ENCODE assay signal across 13 mouse cellular contexts in genomic region chr9:57425116-57425515, GRCm38 (mm10). TPM values are rescaled to one million over a fixed set of nuclear protein-coding genes. Genes with fewer than 3 reads are reported as not detected.
DNase-seq lines count a peak whose midpoint lies in the region; ATAC-seq lines count a peak whose summit lies in the region.
"Had no signal": no experiment of that assay in that cellular context is flagged by ENCODE, and none has a peak within 500 bp of the region (broad histone marks: within the 10 kb centered on the region; RNA-seq: fewer than 3 reads in every experiment).

No protein-coding gene starts in this region.

- H3K4me3 ChIP-seq in heart, embryonic 12.5 days, result no peak overlapping the region
- peak overlapping the region; percentile 89 for H3K4me3 ChIP-seq in megakaryocyte, embryonic 14.5 days (replicated peaks)
- no peak overlapping the region for H3K4me3 ChIP-seq in macrophage (ENCODE audit: inconsistent target)
- H3K4me3 ChIP-seq: embryonic facial prominence, embryonic 12.5 days; layer of hippocampus, adult 2 months; midbrain, embryonic 12.5 days; neural tube, embryonic 13.5 days had no signal

- no peak overlapping the region for H3K9ac ChIP-seq in heart, embryonic 12.5 days
- H3K9ac ChIP-seq: embryonic facial prominence, embryonic 12.5 days; midbrain, embryonic 12.5 days; neural tube, embryonic 13.5 days had no signal

- no peaks in the 10 kb centered on the region for H3K79me2 ChIP-seq in macrophage (ENCODE audit: inconsistent target)

- WGBS in heart, embryonic 12.5 days, result 57% methylated on average over 3 of the region's 3 CpGs
- WGBS in macrophage (ENCODE audit: missing documents), result 54% methylated on average over 3 of the region's 3 CpGs

- H3K9me3 ChIP-seq in heart, embryonic 12.5 days (replicated peaks), result no peaks in the 10 kb centered on the region
- H3K9me3 ChIP-seq in megakaryocyte, embryonic 14.5 days, result no peaks in the 10 kb centered on the region
- H3K9me3 ChIP-seq: embryonic facial prominence, embryonic 12.5 days; midbrain, embryonic 12.5 days; neural tube, embryonic 13.5 days had no signal

- H3K4me1 ChIP-seq in heart, embryonic 12.5 days (replicated peaks), result peaks cover 58% of the 10 kb centered on the region
- peaks cover 97% of the 10 kb centered on the region for H3K4me1 ChIP-seq in megakaryocyte, embryonic 14.5 days

- H3K36me3 ChIP-seq in heart, embryonic 12.5 days, result no peaks in the 10 kb centered on the region; the same call in 1 of the 2 replicates
- H3K36me3 ChIP-seq in megakaryocyte, embryonic 14.5 days (replicated peaks; ENCODE audit: low read length), result peaks cover 57% of the 10 kb centered on the region
- no peaks in the 10 kb centered on the region for H3K36me3 ChIP-seq in macrophage (ENCODE audit: inconsistent target)
- H3K36me3 ChIP-seq: embryonic facial prominence, embryonic 12.5 days; neural tube, embryonic 13.5 days had no signal

- H3K27ac ChIP-seq in heart, embryonic 12.5 days (ENCODE audit: poor library complexity, severe bottlenecking), result peak overlapping the region; percentile 59
- H3K27ac ChIP-seq in macrophage, result peak overlapping the region; percentile 83
- H3K27ac ChIP-seq: embryonic facial prominence, embryonic 12.5 days; layer of hippocampus, adult 2 months; midbrain, embryonic 12.5 days; neural tube, embryonic 13.5 days had no signal

- H3K4me2 ChIP-seq in heart, embryonic 12.5 days, result no peak overlapping the region
- H3K4me2 ChIP-seq: embryonic facial prominence, embryonic 12.5 days; midbrain, embryonic 12.5 days; neural tube, embryonic 13.5 days had no signal

- no peaks in the 10 kb centered on the region for H3K27me3 ChIP-seq in heart, embryonic 12.5 days (replicated peaks)
- H3K27me3 ChIP-seq in megakaryocyte, embryonic 14.5 days (replicated peaks), result no peaks in the 10 kb centered on the region
- H3K27me3 ChIP-seq: embryonic facial prominence, embryonic 12.5 days; midbrain, embryonic 12.5 days; neural tube, embryonic 13.5 days had no signal

- ATAC-seq in heart, embryonic 12.5 days (ENCODE audit: insufficient number of reproducible peaks, low FRiP score), result peak; percentile 37; the same call in 1 of the 2 replicates
- no peak for ATAC-seq in megakaryocyte, adult 5-6 weeks (ENCODE audit: poor library complexity, severe bottlenecking)

- no peak for DNase-seq in heart, adult 9 months (ENCODE audit: low spot score in 2 of 2)
- peak; percentile 49 for DNase-seq in kidney, adult 9 months
- DNase-seq in frontal cortex, postnatal 25 days (ENCODE audit: low spot score in 2 of 2), result no peak
- DNase-seq in testis, postnatal 10 days (ENCODE audit: low spot score), result no peak
- DNase-seq: cerebellum, adult 18-20 months had no signal

RNA-seq across cellular contexts. Expression of gene Ppcdc, which starts 14.8 kb away (rescaled TPM):
- polyA plus RNA-seq in heart, embryonic 12.5 days (2016; fragmentation: Nextera tagmentation; extraction: Ambion mirVana), result 19.4 and 20.2 TPM in 2 replicates
- 20.9 and 74.6 TPM in 2 replicates for polyA plus RNA-seq in megakaryocyte, embryonic 14.5 days (2012; ENCODE audit: insufficient read depth, low replicate concordance)
- 15.6 and 19.2 TPM in 2 replicates for total RNA-seq in megakaryocyte, adult 5-6 weeks (2015)
- total RNA-seq in megakaryocyte, adult 5-6 weeks (2017), result 14.5 and 19.2 TPM in 2 replicates
- total RNA-seq in macrophage (2018; cell fraction: chromatin; rRNA removed), result 100 to 1,000 TPM in 5 of 26 experiments, 10 to 100 TPM in 21; 29.6 to 129 (median 82.6) TPM
- 10 to 100 TPM in 13 of 26 experiments, 1 to 10 TPM in 13; 4.6 to 16.6 (median 9.9) TPM for total RNA-seq in macrophage (2018; cell fraction: cytosol; rRNA removed)
- total RNA-seq in macrophage (2018; cell fraction: nucleus; rRNA removed), result 10 to 100 TPM; 31.7 to 91.3 (median 64.3) TPM
- 7.9 to 18.3 TPM (median 17.6 TPM) in 3 replicates for polyA plus RNA-seq in macrophage (2018)

RNA-seq across cellular contexts. Expression of gene Scamp5, which starts 42.7 kb away (rescaled TPM):
- 11.8 and 12.3 TPM in 2 replicates for polyA plus RNA-seq in heart, embryonic 12.5 days (2016; fragmentation: Nextera tagmentation; extraction: Ambion mirVana)
- 14.1 and 30.9 TPM in 2 replicates for polyA plus RNA-seq in megakaryocyte, embryonic 14.5 days (2012; ENCODE audit: insufficient read depth, low replicate concordance)
- total RNA-seq in megakaryocyte, adult 5-6 weeks (2015), result 0.30 and 0.33 TPM in 2 replicates
- 0.04 and 0.28 TPM in 2 replicates for total RNA-seq in megakaryocyte, adult 5-6 weeks (2017)
- 100 to 1,000 TPM in 1 of 26 experiments, 10 to 100 TPM in 23, 1 to 10 TPM in 2; 5.5 to 108 (median 48.1) TPM for total RNA-seq in macrophage (2018; cell fraction: chromatin; rRNA removed)
- total RNA-seq in macrophage (2018; cell fraction: cytosol; rRNA removed), result 10 to 100 TPM; 42.6 to 99.3 (median 67.3) TPM
- 100 to 1,000 TPM in 5 of 26 experiments, 10 to 100 TPM in 21; 15.0 to 148 (median 62.4) TPM for total RNA-seq in macrophage (2018; cell fraction: nucleus; rRNA removed)
- 64.9 to 120 TPM (median 72.8 TPM) in 3 replicates for polyA plus RNA-seq in macrophage (2018)
